Mouse (Mus musculus): ENCODE results near the gene Papolb. TPM values are rescaled to one million over a fixed set of nuclear protein-coding genes. Genes with fewer than 3 reads are reported as not detected.

Papolb gene
- total RNA-seq, 2 experiments from 2014 or later: 0.06 to 0.08 TPM

- DNase-seq (ENCODE audit: low spot score): no peak
- intact Hi-C loops (cut with DNase I): no loop called here
Measured at GRCm38 (mm10) chr5:142521195-142521866, 8.5 kb downstream of the Papolb start.

- intact Hi-C loops (cut with DNase I): no loop called here
- DNase-seq (ENCODE audit: low spot score): no peak
Measured at GRCm38 (mm10) chr5:142520360-142520759, 9.5 kb downstream of the Papolb start.

DNA sequence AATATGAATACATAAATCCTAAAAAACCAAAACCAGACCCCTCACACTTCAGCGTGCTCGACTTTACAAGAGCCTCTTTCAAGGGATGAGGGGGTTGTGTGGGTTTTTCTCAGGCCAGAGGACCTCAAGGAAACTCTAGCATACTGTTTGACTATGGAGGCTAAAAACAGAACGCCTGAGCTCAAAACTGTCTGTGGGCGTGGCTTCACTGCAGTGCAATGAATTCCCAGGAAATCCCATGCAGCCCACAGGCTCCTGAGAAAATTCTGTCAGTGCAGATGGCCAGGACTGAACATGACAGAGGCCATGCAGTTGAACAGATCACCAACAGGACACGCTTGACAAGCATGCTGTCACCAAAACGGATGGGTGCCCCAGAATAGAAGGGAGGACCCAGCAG lies 10.9 kb downstream of the Papolb start:
- no peak for DNase-seq (ENCODE audit: low spot score)
- intact Hi-C loops (cut with DNase I): no loop called here

GRCm38 (mm10) chr5:142512112-142512511 lies 17.8 kb downstream of the Papolb start:
- DNase-seq (ENCODE audit: low spot score): no peak
- intact Hi-C loops (cut with DNase I): no loop called here

GRCm38 (mm10) chr5:142510061-142510414 lies 19.8 kb downstream of the Papolb start:
- intact Hi-C loops (cut with DNase I): no loop called here

DNA sequence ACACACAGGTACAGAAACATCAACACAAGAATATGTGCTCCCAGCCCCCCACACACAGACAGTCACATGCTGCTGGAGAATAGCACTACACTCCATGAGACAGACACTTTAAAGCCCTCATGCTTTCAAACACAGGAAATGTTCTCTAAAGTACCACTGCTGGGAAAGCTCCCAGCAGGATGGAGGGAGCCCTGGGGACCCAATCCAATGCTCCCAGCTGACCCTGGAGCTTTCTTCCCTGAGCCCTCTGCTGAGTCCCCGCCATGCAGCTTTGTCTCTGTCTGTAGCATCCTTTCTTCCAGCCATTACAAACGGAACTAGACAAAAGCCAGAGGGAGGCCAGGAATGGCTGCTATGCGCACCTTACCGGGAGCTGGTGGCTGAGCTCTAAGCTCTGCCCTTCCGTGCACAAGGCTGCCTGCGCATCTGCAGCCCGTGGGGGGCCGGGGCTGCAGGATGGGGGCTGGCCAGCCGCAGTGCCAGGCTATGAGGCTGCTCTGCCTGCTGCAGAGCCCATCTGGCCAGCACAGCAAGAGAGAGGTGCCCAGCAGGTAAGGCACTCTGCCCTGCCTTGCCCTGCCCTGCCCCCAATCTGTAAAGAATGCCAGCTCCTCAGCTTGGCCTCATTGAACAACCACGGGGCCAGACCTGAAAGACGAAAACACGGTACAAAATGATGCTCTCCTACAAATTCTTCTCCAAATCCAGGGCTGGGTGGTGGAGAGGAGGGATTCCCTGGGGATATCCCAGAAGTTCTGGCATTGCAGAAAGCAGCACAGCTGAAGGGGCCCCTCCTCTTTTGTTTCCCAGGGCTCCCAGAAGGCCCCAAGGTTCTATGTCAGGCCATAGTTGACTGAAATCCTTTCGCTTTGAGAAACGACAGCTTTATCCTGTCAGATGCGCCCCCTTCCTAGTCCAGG lies 20.5 kb downstream of the Papolb start:
- DNase-seq (ENCODE audit: low spot score): no peak
- intact Hi-C loops (cut with DNase I): loop anchor here (5.0 kb wide), 1 partner anchor 108 kb away; no protein-coding TSS in a partner anchor

More at GRCm38 (mm10) chr5:142510061-142510414, 19.8 kb downstream of the Papolb start:
- DNase-seq (ENCODE audit: low spot score): no peak

DNA sequence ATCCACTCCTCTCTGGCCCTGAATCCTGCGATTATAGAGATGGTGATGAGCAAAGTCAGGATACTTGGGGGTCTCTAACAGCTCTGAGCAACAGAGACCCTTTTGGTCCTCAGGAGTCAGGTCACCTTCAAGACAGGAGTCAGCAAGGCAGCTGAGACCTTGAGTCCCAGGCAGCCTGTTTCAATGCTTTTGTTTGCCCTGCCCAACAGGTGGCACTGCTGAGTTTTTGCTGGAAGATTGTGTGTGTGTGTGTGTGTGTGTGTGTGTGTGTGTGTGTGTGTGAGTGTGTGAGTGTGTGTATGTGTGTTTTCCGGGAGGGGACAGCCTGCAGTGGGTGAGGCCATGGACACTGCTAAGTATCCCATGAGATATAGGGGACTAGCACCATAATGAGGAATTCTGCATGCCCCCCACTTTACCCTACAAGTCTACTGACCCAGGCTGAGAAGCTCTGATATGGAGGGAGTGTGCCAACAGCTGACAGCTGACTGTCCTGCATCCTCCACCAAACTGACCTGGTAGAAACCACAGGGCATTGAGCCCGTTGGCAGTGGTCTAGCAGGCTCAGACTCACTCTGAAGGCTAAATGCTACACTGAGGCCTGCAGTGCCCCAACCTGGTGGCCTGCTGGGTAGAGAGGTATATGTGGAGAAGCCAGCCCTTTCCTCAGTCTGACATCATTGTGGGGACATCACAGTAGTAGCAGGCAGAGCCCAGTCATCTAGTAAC lies 24.0 kb downstream of the Papolb start:
- no peak for DNase-seq (ENCODE audit: low spot score)
- intact Hi-C loops (cut with DNase I): loop anchor here (5.0 kb wide), 1 partner anchor 111 kb away; no protein-coding TSS in a partner anchor

- intact Hi-C loops (cut with DNase I): no loop called here
- no peak for DNase-seq (ENCODE audit: low spot score)
Measured at GRCm38 (mm10) chr5:142504175-142504574, 25.7 kb downstream of the Papolb start.

DNA sequence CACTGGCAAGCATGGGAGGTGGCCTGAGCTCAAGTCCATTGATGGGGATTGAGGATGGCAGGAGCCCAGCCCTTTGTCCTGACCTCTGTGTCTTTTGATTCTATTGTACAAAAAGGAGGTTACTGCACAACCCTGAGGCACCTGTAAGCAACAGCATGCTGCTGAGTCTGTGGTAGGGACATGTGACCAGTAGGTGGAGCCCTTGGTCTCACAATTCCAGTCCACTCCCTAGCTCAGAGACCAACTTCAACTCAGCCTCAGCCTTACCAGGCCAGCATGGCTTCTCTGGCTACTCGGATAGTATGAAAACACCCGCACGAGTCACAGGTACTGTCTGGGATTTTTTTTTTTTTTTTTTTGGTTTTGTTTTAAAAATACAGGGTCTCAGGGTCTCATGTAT lies 27.5 kb downstream of the Papolb start:
- intact Hi-C loops (cut with DNase I): loop anchor here (2.0 kb wide), 1 partner anchor 48 kb away; the partner anchor contains the start of gene Radil
- peak; percentile 54 for DNase-seq (ENCODE audit: low spot score)

DNA sequence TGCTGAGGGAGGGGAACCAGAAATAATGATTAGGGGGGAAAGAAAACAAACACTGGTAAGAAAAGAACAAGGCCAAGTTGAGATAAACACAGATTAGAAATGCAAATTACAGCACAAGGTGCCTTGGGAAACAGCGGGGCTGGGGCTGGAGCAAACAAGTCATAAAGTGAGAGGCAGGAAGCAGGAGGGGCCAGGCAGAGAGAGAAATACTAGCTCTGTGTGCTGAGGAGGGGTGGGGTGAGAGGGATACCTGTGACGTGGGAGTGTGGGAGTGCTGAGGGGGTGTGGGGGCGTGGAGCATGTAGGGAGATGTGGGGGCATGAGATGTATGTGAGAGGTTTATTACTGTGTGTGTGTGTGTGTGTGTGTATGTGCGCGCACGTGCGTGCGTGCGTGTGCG lies 29.0 kb downstream of the Papolb start:
- intact Hi-C loops (cut with DNase I): no loop called here

DNA sequence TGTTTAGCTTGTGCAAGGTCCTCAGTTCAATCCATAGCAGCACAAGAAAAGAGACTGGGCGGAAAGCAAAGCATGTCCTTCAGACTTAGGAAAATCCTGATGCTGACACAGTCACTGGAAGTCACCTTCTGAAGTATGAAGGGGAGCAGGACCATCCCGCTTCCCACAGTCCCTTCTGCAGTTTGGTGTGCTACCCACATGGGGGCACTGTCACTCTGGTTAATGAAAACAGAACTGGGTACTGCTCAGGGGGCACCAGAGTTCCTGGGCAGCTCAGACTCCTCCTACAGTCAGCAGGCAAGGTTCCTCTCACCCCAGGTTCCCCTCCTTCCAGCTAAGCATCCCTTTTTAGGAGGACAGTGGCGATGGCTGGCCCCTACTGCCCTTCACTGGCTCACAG lies 30.9 kb downstream of the Papolb start:
- intact Hi-C loops (cut with DNase I): loop anchor here (5.0 kb wide), 1 partner anchor 218 kb away; no protein-coding TSS in a partner anchor
- no peak for DNase-seq (ENCODE audit: low spot score)

More for the DNA sequence above, 29.0 kb downstream of the Papolb start:
- DNase-seq (ENCODE audit: low spot score): no peak

DNA sequence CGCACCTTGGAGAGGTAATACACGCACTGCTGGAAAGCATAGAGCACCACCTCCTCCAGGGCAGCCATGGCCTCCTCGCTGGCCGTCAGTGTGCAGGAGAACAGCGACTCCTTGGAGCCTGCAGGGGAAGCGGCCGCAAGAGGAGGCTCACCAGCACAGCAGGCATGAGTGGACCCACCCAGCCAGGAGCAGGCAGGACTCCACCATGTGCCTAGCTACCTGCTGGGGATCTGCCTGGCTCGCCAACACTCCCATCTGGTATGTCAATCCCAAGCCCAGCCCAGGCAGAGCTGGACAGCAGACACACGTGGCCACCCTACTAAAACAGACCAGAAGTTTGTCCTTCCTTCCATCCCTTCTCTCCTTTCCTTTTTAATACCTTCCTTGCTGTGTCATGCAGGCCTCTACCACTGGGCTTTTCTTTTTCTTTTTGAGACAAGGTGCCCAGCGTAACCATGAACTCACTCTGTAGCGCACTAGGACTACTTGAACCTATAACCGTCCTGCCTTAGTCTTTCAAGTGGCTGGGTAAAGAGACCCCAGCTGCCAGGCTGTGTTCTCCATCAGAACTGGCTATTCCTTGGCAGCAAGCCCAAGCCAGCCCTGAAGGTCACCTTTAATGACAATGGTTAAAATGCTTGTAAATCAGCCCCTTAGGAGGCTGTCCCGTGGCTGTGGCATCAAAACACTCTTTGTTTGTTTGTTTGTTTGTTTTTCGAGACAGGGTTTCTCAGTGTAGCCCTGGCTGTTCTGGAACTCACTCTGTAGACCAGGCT lies 34.4 kb downstream of the Papolb start:
- DNase-seq (ENCODE audit: low spot score): no peak
- intact Hi-C loops (cut with DNase I): loop anchor here (5.0 kb wide), 1 partner anchor 222 kb away; no protein-coding TSS in a partner anchor

DNA sequence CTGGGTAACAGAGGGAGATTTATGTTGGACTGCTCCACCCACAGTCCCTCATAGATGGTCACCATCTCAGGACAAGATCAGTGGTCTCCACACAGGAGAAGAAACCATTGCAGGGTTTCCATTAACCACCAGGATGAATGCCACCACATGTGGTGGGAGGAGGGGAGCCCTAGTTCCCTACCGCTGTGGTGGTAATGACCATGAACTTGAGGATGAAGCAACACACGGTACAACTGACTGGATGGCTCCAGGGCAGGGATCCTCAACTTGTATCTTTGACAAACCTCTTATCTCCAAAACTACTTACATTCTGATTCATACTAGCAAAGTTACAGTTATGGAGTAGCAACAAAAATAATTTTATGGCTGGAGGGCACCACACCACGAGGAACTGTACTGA lies 36.6 kb downstream of the Papolb start:
- intact Hi-C loops (cut with DNase I): no loop called here
- DNase-seq (ENCODE audit: low spot score): no peak

DNA sequence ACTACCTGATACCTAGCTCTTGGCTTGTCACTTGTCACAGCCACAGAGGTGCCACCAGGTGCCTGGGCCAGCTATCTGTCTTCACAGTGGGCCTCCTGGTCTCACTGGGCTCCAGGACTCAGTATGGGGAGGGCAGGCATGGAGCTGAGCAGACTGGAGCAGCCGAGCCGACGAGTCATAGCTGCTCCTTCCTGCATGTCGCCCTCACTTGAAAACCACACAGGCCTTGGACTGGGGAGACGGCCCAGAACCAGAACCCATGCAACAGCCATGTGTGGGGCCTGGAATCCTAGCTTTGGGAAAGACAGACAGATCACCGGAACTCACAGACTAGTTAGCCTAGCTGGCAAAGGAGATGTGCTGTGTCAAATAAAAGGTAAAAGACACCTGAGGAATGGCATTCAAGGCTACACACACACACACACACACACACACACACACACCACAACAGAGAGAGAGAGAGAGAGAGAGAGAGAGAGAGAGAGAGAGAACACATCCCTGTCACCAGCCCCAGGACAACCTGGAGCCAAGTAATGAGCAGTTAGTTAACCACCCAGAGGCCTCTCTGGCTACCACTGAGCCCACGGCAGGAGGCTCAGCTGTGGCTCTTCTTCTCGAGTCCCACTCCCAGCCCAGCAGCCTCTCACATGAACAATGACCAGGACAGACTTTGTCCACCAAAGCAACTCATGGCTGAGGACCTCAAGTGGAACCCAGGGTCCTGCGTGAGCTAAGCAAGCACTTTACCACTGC lies 39.7 kb downstream of the Papolb start:
- intact Hi-C loops (cut with DNase I): no loop called here
- DNase-seq (ENCODE audit: low spot score): no peak

GRCm38 (mm10) chr5:142486654-142487053 lies 43.2 kb downstream of the Papolb start:
- intact Hi-C loops (cut with DNase I): no loop called here
- no peak for DNase-seq (ENCODE audit: low spot score)

- intact Hi-C loops (cut with DNase I): no loop called here
- no peak for DNase-seq (ENCODE audit: low spot score)
Measured at GRCm38 (mm10) chr5:142483581-142483980, 46.3 kb downstream of the Papolb start.

DNA sequence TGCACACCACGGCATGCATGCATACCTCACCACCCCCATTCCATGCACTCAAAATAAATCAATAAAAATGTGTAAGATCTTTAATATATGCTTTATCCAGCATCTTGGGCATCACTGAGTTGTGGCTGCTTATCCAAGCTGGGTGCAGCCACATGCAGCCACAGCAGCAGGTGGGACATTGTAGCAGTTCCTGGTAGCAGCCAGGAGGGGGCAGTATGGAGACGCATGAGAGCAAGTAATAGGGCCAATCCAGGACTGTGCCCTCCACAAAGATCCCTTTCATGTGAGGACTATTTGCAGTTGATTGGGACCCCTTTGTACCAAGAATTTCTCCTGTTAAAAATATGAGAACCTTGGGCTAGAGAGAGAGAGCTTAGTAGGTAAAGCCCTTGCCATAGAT lies 47.4 kb downstream of the Papolb start:
- intact Hi-C loops (cut with DNase I): no loop called here
- no peak for DNase-seq (ENCODE audit: low spot score)

GRCm38 (mm10) chr5:142478829-142479435 lies 50.9 kb downstream of the Papolb start:
- DNase-seq (ENCODE audit: low spot score): peak; percentile 42
- intact Hi-C loops (cut with DNase I): loop anchor here (2.0 to 5.0 kb wide), 3 partner anchors 74 to 238 kb away; no protein-coding TSS in a partner anchor
